Mouse (Mus musculus): ENCODE results near the gene Grid1. TPM values are rescaled to one million over a fixed set of nuclear protein-coding genes. Genes with fewer than 3 reads are reported as not detected.

Gene Grid1
- not detected for total RNA-seq (2021)
- long read RNA-seq, experiment 1 = 0 reads
- long read RNA-seq, experiment 2 = 0 reads

DNA sequence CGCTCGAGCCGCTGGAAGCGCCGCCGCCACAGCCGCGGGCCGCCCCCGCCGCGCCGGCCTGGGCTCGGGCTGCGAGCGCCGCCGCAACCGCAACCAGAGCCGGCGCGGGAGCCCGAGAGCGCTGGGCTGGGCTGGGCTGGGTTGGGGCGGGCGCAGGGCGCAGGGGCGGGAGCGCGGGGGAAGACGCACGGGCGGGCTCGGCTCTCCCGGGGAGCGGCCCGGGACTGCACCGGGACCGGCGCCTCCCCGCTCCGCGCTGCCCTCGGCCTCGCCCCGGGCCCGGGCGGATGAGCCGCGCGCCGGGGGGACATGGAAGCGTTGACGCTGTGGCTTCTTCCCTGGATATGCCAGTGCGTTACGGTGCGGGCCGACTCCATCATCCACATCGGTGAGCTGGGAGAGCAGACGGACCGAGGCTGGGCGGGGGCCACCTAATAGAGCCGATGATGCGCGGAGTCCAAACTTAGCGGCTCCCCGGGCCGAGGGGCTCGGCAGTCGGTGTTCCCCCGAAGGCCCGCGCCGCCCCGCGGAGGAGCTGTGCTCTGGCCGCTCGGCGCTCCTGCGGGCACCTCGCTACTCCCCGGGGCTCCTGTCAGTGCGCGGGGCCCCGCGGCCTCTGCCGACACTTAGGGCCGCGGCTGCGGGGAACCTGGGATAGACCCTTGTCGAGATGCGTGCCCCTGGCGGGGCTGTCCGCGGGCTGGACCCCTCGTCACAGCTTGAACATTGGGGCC lies at the start of gene Grid1:
TSS of gene Grid1 (plus strand) at position 190 of the 734 bp plus-strand sequence.
- no peak for DNase-seq (ENCODE audit: low spot score)

DNA sequence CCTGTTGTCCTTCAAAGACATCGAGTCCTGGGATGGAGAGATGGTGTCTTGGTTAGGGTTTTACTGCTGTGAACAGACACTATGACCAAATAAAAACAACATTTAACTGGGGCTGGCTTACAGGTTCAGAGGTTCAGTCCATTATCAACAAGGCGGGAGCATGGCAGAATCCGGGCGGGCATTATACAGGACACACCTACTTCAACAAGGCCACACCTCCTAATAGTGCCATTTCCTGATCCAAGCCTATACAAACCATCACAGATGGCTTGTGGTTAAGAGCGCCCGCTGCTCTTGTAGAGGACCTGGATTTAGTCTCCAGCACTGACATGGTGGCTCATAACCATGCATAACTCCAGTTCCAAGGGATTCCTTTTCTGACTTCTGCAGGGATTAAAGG lies 49.4 kb upstream of the Grid1 start:
- no peak for DNase-seq (ENCODE audit: low spot score)

DNA sequence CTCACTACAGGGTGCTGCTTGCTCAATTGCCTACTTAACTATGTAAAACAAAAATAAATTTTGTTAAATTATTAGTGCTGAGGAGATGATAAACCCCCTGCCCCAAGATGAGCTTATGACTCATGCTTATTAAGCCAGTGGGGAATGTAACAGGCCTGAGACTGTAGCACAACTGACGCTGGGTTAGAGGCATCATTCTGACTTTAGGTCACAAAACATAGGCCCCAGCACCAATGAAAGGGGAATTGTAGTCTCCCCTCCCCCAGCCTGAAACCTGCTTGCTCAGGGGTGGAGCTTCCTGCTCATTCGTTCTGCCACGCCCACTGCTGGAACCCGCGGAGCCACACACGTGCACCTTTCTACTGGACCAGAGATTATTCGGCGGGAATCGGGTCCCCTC lies 48.3 kb upstream of the Grid1 start:
- no peak for DNase-seq (ENCODE audit: low spot score)

DNA sequence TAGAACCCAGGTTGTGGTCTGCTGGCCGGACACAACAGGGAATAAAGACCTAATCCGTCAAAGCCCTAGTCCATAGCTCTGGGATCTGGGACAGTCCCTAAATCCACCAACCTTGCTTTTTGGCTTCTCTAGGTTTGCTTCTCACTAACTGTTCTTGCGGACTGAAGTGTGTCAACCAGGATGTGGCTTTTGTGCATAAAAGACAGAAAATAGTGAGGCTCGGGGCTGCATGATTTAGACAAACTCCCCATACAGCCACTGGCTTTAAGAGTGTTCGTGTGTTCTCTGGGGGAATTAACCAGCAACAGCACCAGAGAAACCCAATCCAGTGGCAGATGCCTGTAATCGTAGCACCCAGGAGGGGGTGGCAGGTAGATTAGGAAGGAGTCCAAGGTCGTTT lies 47.8 kb upstream of the Grid1 start:
- DNase-seq (ENCODE audit: low spot score) = no peak

DNA sequence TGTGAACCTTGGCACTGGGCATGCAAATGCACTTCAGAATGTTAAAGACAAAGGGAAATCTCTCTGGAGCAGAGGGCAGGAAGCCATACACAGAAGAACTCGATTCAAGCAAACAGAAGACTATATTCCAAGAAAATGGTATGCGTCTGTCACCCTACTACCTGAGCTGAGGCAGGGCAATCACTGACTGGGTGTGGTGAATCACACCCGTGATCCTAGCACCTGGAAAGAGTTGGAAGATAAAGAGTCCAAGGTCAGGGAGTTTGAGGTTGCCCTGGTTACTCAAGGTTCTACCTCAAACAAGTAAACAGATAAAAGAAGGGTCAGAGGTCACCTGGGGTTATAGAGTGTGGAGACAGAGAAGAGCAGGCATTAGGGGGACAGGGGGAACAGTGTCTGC lies 46.2 kb upstream of the Grid1 start:
- DNase-seq (ENCODE audit: low spot score) = no peak

DNA sequence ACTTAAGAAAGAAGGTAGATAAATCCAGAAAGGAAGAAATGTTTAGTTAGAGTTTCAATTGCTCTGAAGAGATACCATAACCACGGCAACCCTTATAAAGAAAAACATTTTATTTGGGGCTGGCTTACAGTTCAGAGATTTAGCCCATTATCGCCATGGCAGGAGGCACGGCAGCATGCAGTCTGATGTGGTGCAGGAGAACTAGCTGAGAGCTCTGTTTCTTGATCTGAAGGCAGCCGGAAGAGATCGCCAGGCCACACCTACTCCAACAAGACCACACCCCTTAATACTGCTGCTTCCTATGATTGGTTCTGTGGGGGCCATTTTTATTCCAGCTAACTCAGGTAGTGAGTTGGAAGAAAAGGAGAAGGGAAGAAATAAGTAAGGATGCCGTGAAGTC lies 45.7 kb upstream of the Grid1 start:
- DNase-seq (ENCODE audit: low spot score) = no peak

DNA sequence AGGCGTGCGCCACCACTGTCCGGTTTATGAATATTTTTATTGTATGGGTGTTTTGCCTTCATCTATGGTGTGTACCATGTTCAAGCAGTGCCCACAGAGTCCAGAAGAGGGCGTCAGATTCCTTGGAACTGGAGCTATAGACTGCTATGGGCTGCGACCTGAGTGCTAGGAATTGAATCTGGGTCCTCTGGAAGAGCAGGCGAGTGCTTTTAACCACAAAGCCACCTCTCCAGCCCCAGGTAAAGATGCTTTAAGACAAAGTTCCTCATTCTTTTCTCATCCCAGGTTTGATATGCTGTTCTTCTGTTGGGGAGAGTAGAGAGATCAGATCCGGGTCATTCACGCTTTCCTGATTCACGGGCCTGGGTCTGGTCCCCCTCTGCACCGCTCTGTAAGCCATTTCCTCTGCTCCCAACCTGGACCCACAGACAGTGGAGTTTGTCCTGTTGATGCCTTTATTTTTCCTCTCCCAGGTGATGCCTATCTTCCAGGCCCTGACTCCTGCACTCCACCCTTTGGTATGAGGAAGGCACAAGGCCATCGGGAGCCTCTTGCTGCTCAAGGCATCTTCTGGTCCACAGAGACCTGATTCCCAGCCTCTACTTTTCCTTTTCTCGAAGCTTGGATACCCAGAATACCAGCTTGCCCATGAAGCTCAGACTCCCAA lies 43.1 kb upstream of the Grid1 start:
- no peak for DNase-seq (ENCODE audit: low spot score)

DNA sequence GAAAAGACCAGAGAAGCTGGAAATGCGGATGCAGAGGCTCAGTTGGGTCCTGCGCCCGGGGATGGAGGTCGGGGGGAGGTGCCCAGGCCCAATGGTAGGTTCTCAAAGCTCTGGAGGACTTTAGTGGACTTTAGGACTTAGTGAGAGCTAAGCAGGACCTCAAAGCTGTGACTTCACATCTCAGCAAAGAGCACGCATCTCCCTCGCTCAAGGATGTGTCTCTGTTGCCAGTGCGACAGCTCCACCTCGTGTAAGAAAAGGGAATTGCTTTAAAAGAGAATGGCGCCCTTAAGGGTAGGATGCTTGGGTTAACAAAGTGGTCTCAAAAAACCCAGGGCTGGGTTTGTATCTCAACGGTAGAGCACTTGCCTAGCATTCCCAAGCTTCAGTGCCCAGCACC lies 42.1 kb upstream of the Grid1 start:
- DNase-seq (ENCODE audit: low spot score) = peak; percentile 51

DNA sequence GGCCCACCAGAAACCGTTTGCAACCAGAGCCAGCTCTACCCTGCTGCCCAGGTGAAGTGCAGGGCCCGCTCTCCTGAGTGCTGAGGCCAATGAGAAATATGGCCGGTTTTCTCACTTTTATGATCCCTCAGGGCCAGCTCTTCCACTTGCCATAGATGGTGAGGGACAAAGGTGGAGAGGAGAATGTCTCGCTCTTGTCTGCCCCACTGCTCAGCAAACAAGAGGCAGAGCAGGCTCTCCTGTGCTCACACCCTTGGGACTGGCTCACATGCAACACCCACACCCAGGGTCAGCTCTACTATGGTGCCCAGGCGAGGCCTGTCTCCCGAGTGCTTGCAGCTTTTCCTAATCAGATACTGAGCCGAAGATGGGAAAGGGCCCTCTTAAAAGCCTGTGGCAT lies 41.1 kb upstream of the Grid1 start:
- no peak for DNase-seq (ENCODE audit: low spot score)

DNA sequence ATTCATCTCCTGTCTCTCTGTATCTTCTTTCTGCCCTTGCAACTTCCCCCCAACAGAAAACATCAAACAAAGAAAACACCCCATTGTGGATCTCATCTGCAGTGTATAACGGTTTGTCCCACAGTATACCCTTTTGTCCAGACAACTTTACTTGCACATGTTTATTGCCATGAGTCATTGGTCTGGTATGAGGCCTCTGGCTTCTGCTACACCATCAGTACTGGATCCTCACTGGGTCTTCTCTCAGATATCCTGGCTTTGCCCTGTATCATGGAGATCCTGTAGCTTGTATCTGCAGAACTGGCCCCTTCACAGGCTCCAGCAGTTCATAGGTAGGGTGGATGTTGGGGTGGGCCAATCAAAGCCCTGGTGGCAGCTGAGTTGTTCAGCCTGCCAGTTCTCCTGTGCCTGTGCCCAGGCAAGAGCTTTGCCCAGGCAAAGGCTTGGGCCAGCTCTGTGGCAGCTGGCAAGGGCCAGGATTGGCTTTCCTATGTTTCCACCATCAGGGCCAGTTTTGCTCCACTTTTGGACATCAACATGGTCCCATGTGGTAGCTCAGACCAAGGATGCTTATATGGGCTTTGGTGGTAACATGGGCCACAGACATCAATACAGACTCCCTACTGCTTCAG lies 26.4 kb upstream of the Grid1 start:
- no peak for DNase-seq (ENCODE audit: low spot score)

DNA sequence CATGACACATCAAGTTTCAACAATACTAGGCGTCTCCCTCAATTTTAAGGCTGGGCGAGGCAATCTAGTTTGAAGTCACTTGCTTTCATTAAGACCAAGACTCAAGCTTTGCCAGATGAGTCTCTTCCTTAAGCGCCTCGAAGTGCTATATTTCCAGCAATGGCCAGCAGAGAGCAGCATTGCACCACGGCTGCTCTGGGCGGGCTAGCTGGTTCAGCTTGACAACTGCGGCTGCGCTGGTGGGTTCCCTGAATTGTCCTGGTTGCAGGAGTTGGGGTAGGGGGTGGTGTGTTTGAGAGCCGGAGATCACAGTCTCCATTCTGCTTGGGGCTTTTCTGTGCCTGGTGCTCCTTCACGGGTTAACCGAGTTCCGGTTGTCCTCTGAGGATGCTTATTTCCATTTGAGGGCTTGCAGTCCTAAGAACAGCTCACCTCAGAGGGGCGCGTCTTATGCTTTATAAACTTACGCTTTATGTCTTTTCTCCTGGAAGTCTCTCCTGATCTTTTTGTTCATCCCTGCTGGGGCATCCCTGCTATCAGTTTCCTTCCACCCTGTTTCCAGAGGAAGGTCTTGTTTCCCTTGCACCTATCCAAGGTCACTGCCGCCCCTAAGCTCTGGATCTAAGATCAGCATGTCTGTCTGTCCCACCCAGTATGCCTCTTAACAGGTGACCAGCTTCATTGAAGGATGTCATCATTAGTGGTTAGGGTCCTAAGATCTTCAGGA lies 9.0 kb upstream of the Grid1 start:
- DNase-seq (ENCODE audit: low spot score) = peak; percentile 52

DNA sequence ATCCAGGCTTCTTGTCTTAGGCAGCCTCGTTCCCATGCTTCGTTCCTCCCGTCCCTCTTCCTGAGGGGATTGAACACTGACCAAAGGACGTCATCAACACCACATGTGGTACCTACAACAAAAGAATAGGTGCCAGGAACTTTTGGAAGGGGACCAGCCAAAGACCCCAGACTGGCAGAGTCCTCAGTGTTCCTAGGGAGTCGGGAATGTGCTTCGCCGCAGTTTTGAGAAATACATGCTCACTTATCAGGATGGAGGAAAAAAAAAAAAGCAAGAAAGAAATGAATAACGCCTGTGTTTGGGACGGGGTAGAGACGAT lies 8.5 kb upstream of the Grid1 start:
- no peak for DNase-seq (ENCODE audit: low spot score)

DNA sequence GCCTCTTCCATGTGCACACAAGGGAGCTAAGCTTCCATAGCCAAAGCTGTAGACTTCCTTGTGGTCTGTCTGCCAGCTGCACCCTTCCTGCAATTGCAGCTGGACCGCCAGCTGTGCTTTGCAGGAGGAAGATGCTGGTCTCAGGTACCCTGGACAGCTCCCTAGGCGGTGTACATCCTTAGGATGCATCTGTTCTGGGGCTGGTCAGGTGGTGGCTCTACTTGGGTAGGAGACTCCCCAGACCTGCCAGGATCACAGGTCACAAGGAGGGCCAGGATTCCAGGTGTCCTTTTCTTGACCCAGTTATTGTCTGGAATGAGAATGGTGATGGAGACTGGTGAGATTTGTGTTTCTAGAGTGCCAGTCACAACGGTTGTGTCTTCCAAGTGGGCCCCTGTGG lies 3.6 kb upstream of the Grid1 start:
- no peak for DNase-seq (ENCODE audit: low spot score)

DNA sequence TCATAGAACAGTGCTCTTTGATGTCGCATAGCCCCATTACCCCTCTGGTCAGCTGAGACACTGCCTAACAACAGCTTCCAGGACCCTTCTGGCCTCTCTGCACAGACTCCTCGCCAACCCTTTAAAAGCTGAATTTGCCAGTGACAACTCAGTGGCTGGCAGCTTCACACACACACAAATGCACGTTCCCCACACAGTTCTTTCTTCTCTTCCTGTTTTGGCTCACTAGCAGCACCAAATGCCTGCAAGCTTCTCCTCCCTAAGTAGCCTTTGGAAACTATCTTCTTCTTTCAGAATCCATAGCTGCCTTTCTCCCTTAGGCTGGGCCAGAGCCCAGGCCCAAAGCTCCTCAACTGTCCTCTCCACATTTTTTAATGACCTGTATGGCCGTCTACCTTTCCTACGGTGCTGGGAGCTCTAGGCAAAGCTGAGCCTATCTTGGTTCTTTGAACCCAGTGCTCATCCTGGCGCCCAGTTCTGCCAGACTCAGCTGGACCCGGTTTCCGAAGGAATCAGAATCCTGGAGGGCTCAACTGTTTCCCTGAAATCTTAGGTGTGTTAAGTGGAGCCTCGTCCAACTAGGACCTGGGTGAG lies 1.4 kb upstream of the Grid1 start:
- DNase-seq (ENCODE audit: low spot score) = no peak

DNA sequence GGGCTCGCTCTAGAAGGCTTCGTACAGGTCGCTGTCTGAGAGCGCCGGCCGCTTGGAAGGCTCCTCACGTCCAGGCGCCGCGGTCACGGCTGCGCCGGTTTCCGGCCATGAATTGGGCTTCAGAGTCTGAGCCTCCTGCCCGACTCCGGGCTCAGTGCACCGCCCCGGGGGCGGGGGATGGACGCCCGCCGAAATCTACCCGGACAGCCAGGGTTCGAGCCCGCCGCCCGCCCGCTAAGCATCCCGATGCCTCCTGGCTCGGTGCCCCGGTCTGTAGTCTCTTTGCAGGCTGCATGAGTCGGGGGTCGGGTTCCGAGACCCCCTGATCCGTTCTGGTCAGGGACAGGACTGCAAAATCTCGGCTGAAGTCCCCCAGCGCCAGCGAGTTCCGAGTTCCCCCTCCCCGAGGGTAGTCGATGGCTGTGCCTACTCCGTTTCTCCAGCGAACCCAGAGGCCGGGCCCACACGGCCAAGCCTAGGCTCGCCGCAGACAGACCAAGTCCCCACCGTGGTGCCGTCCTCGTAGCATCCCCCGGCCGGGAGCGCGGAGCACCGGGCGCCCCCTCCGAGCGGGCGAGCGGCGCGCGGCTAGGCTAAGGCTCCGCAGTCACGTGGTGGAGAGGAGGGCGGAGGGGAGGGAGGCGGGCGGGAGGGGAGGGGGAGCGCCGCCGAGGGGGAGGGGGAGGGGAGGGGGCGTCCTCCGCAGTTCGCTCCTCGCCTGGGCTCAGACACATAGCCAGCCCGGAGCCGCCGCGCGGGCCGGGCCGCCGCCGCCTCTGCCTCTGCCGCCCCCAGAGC lies 588 bp upstream of the Grid1 start:
- no peak for DNase-seq (ENCODE audit: low spot score)

DNA sequence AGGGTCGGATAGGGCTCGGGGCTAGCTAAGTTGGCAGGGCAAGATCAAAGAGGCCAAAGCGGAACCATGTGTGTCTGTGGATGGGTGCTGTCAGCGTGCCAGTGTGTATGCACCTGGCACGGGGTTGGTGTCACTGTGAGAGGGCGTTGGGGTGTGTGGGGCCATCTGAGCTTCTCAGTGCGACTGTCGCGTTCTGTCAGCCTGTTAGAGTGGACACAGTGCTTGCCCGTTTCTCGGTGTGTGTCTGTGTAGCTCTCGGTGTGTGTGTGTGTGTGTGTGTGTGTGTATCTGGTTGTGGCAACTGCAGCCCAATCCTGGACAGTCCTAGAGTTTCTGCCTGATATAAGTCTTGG lies 721 bp downstream of the Grid1 start:
- DNase-seq (ENCODE audit: low spot score) = no peak

DNA sequence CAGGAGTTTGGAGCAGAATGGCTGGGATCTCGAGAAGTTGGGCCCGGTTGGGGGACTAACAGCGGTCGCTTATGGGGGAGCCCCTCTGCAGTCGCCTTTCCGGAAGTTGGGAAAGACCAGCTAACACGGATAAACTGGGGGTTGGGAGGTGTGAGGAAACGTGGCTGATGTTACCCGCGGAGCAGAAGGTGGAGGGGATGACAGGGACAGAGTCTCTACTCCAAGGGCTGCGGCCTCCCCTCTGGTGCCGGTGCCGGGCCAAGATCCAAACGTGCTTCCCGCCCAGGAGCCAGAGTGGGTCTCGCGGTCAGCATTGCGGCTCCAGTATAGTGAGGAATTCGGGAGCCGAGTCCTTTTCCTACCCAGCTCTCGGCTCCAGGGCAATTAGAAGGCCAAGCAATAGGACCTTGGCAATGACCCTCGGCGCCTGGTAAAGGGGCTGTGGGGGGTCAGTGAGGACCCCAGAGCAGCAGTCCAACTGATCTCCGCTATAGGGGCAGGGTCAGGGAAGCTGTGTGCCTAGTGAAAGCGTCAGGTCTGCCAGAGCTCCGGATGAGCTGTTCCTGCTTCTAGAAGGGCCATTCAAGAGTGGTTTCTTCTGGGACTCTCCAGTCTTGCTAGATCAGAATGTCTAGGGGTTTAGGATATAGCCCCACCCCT lies 1.4 kb downstream of the Grid1 start:
- no peak for DNase-seq (ENCODE audit: low spot score)

DNA sequence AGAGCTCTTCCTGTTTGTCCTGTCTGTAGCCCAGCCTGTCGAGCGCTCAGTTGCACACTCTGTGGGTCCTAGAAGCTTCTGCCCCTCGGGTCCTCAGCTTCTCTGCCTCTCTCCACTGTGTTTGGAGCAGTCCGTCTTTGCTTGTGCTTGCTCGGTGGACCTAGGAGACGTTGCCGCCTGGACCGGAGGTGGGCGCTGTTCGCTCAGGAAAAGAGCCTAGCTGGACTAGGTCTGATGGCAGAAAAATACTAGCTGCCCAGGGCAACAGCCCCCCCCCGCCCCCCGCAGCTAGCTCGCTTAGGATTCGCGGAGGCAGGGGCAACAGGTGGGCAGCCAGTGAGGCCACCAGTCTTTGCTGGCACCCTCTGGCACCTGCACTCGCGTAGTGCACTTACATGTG lies 3.2 kb downstream of the Grid1 start:
- DNase-seq (ENCODE audit: low spot score) = no peak

DNA sequence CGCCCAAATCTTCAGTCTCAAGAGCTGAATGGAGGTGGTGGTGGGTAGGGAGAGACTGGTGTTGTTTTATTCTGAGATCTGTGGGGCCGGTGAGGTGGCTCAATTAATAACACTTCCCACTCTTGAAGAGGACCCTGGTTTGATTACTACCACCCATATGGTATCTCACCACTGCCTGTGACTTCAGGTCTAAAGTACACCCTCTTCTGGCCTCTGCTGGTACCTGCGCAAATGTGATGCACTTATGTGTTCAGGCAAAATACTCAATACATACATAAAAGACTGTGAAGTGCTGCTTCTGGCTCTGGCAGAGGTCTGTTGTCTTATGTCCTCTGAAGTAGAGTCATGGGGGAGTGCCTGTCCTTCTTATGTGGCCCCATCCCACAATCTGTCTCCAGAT lies 4.3 kb downstream of the Grid1 start:
- DNase-seq (ENCODE audit: low spot score) = no peak

DNA sequence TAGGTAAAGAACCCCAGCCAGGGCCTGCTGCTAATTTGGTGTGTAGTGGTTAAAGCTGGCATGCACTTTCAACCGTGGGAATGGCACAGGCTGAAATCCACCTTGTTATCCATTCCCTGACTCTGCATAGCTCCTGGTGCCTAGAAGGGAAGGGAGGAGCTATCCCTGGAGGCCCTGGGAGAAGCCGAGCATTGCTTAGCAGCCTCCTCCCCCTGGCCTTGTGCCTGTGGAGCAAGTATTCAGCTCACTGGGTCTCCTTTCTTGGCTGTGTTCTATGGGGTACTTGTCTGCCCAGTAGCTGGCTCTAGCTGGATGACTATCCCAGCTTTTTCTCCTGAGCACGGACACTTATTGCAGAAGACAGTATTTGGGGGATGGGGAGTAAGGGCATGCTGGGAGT lies 6.0 kb downstream of the Grid1 start:
- DNase-seq (ENCODE audit: low spot score) = no peak

DNA sequence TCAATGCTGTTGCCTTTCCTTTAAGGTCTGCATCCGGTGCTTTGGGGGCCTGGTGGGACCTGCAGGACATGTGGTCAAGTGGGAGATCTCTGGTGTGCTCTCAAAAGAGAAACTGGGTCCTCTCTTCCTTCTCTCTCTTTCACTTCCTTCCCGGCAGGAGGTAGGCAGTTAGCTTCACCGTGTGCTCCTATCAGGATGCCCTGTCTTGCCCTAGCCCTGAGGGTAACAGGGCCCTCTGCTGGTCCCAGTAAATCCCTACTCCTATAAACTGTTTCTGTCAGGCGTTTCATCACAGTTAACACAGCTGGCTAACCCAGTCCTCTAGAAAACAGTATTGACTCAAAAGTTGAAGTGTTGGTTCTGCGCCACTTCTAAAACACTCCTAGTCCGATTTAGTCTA lies 9.9 kb downstream of the Grid1 start:
- no peak for DNase-seq (ENCODE audit: low spot score)
